Mouse (Mus musculus) kidney, adult 11 months (tissue): ENCODE data around the gene Ksr2.
A peak's percentile ranks its signal among the peaks of the same experiment; 100 is the strongest.
"Not testable (repeated sequence)": the region's sequence is repeated elsewhere in the genome, so short reads cannot be mapped to it uniquely, and the experiment has no call there.

Source experiments
- DNase-seq: peaks from one replicate; pipeline ENCODE4 v3.0.0; 2022

The Ksr2 gene

GRCm38 (mm10) chr5:117541654-117542053 lies 127.9 kb downstream of the Ksr2 start:
- DNase-seq, result no peak

GRCm38 (mm10) chr5:117546694-117547268 lies 133.0 kb downstream of the Ksr2 start:
- no peak for DNase-seq

- no peak for DNase-seq
Measured at GRCm38 (mm10) chr5:117550992-117551391, 137.2 kb downstream of the Ksr2 start.

GRCm38 (mm10) chr5:117552096-117552495 lies 138.3 kb downstream of the Ksr2 start:
- DNase-seq, result no peak

DNA sequence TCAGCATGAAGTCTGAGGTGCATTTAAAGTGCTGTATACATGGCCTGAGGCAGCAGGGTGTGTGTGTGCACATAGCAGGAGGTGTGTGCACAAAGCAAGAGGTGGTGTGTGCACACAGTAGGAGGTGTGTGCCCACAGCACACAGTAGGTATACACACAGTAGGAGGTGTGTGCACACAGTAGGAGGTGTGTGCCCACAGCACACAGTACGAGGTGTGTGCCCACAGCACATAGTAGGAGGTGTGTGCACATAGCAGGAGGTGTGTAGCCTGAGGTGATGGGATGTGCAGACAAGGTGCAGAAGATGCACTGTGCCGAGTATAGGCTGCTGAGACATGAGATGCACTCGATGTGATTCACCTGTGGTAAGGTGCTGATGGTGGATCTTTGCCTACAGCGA lies 140.7 kb downstream of the Ksr2 start:
- no peak for DNase-seq

DNA sequence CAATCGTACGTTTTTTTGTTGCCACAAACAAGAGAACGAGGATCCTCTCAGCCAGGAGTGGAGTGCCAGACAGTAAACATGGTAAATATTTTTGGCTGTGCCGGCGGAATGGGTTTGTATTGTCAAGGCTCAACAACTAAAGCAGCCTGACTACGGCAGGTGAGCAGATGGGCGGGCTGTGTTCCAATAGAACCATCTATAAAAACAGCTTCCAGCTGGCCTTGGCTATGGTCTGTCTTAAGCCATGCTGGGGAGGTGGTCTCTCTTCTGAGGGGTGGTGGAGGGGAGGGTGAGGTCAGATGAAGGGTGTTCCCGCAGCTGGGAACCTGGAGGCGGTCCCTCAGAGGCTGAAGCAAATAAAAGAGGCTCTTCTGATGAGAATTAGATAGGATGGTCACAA lies 142.8 kb downstream of the Ksr2 start:
- DNase-seq, result no peak

GRCm38 (mm10) chr5:117561080-117561479 lies 147.3 kb downstream of the Ksr2 start:
- no peak for DNase-seq

DNA sequence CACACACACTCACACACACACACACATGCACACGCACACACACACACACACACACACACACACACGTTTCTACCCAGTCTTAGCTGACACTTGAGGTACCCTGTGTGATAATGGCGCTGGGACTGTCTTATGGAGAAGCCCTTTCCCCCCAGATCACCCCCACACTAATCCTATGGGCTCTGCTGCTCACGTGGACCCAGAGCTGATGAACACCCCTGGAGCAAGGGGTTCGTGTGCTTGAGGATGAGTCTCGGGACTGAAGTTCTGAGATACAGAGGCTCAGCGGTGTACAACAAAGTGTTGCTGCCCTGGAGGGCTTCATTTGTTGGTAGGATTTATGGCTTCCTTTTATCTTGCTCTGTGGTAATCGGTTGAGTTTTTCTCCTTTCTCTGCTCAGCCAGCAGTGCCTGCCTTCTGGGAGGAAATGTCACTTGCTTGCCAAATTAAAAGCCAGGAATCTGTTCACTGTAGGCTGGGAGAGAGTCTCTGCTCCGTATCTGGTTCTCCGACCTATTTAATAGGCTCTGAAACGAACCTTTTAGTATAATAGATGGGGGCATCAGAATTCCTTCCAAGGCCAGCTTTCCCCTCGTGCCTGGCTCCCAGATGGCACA lies 152.4 kb downstream of the Ksr2 start:
- DNase-seq, result no peak

- peak; percentile 81 for DNase-seq
Measured at GRCm38 (mm10) chr5:117569190-117569795, 155.5 kb downstream of the Ksr2 start.

GRCm38 (mm10) chr5:117572428-117572827 lies 158.6 kb downstream of the Ksr2 start:
- DNase-seq, result no peak

GRCm38 (mm10) chr5:117574894-117575293 lies 161.1 kb downstream of the Ksr2 start:
- DNase-seq, result peak; percentile 40

DNA sequence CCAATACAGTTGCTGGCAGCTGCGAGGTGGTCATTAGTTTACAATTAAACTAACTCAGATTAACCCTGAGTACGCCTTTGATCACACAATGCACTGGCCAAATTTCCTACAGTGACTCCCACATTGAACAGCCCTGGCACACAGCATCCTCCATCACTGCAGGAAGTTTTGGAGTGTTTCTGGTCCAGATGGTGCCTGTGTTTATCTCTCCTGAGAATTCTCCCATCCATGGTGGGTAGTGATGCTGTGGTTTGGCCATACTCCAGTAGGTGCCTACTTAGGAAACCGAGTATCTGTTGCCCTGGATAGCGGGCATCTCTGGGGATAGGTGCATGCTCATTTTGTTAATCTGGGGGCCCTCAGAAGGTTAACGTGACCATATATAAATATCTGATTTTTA lies 163.8 kb downstream of the Ksr2 start:
- DNase-seq, result no peak

GRCm38 (mm10) chr5:117581711-117582110 lies 167.9 kb downstream of the Ksr2 start:
- DNase-seq, result peak; percentile 69

- no peak for DNase-seq
Measured at GRCm38 (mm10) chr5:117584428-117584827, 170.6 kb downstream of the Ksr2 start.

- no peak for DNase-seq
Measured at GRCm38 (mm10) chr5:117589266-117589665, 175.5 kb downstream of the Ksr2 start.

DNA sequence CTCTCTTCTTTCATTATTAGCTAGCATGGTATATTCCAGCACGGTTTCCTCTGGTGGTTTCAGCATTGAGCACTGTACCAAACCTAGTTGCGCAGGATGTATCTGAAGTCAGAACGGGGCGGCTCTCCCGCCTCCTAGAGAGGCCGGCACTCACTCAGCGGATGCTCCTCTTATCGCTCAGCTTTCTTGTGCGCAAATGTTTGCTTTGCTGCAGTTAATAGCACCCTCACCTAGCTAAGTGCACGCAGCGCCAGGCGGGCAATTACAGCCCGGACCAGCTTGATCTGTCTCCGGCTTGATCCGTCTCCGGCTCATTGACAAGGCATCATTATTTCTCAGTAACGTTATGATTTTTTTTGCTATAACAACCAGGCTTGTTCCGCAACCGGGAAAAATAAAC lies 179.5 kb downstream of the Ksr2 start:
- DNase-seq, result no peak

DNA sequence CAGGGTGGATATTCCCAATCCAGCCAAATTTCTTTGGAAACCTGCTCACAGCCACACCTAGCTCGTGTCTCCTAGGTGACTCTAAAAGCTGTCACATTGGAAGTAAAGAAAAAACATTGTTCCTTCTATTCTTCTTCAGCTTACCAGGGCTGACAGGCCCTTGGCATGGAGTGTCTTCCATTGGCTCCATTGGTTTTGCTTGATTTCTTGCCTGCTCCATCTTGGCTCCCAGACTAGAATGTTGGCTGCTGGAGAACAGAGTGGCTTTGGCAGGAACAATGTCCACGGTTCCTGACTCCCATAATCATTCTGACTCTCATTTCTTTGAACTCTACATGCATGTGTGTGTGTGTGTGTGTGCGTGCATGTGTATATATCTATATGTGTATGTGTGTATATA lies 183.0 kb downstream of the Ksr2 start:
- DNase-seq, result no peak

- DNase-seq, result no peak
Measured at GRCm38 (mm10) chr5:117602026-117602425, 188.2 kb downstream of the Ksr2 start.

DNA sequence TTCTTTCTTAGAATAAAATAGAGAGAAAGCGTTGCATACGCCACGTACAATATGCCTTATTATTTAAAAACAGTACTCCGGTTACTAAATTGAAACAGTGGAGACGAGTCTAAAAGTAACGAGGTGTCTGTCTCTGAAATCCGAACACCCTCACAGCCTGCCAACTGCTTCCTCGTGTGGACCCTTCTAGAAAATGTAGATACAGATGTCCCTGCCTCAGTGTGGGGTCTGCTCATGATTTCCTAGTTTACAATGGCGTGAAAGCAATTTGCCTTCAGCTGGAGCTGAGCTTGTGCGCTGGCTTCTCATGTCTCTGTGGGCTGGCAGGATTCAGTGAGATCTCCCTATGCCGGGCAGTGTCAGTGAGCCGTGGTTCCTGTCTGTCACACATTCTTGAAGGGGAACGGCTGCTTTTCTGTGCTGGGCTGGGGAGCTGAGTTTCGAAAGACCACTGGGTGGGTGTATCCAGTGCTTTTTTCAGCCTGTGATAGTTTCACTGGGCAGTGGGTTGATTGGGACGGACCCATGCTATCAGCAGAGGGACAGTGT lies 194.0 kb downstream of the Ksr2 start:
- DNase-seq, result no peak

- peak; percentile 39 for DNase-seq
Measured at GRCm38 (mm10) chr5:117614331-117615024, 200.7 kb downstream of the Ksr2 start.

DNA sequence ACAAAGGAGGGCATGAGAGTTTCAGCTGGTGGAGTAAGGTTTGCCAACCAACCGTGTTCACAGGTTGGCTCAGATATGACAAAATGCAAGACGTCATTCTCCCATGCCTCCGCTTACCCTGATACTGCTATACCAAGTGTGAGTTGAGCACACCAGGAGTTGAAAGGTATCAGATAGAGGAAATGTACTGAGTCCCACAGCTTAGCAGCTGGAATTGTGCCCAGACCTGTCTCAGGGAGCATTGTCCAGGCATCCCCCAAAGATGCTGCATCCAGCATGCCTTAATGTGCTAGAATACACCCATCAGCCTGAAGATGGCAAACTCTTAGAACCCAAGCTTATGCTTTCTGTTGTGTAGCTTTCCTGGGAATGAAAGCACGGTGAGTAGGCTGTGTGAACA lies 206.5 kb downstream of the Ksr2 start:
- DNase-seq, result no peak

GRCm38 (mm10) chr5:117622221-117622620 lies 208.4 kb downstream of the Ksr2 start:
- DNase-seq, result no peak

DNA sequence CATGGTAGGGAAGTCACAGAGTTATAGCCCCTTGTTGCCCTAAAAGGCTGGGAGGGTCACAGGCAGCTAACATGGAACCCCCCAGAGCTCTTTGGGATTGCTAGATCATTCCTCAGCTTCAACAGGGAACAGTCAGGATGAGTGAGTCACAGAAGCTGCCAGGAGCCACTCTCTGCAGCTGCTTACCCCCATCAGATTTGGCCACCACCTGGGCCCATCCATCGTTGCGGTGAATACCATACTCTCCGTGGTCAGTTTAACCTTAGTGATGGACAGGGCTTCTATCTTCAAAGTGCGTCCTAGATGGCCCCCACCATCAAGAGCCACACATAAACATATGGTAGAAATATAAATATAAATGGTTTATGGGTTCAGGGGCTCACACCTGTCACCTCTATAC lies 209.4 kb downstream of the Ksr2 start:
- DNase-seq, result not testable (repeated sequence)

GRCm38 (mm10) chr5:117626907-117627306 lies 213.1 kb downstream of the Ksr2 start:
- no peak for DNase-seq
